Mouse (Mus musculus): ENCODE results near the gene Gprc5b. TPM values are rescaled to one million over a fixed set of nuclear protein-coding genes. Genes with fewer than 3 reads are reported as not detected.
A peak's percentile ranks its signal among the peaks of the same experiment; 100 is the strongest.

Gprc5b gene
- total and polyA plus RNA-seq, 3 experiments = 0.04 to 0.06 TPM; not detected in 1

DNA sequence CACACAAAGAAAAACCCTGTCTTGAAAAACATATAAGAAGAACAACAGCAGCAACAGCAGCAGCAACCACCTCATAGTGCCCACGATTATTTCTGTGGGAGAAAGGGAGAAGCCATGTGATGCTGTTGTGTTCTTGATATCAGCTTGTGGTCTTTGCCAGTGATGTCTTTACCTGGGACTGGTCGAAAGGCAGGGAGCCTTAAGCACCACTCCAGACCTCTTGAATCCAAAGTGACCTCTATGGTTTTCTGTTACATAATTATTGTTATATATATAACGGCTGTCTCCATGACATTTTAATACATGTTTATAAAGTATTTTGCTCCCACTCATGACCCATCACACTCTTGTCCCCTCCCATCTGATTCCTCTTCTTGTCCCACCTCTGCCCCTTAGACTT is 69.5 kb downstream of the Gprc5b start:
- Histone ChIP-seq H3K9me3 (replicated peaks; ENCODE audit: low read length) (no peaks in the 10 kb centered on the region), H3K79me2 (replicated peaks; ENCODE audit: control insufficient read depth, extremely low read depth, insufficient read depth, poor library complexity, severe bottlenecking) (no peaks in the 10 kb centered on the region), H3K4me2 (ENCODE audit: insufficient read depth, low read depth, poor library complexity, severe bottlenecking) (no peak overlapping the region), H3K4me1 (ENCODE audit: control insufficient read depth in 1 of 2, insufficient read depth in 2 of 2) (peaks cover 0 to 21% of the 10 kb centered on the region in 2 experiments; a peak in 2 of 4 replicates), H3K4me3 (replicated peaks in 1 of 3; ENCODE audit: low read depth in 2 of 3, low read length in 2 of 3, poor library complexity in 1 of 3) (no peak overlapping the region), H3K27me3 (replicated peaks) (no peaks in the 10 kb centered on the region), H3K27ac (ENCODE audit: insufficient read depth, low read depth) (no peak overlapping the region), H3K36me3 (replicated peaks in 1 of 2; ENCODE audit: control insufficient read depth in 1 of 2, insufficient read depth in 1 of 2, low read length in 1 of 2) (no peaks in the 10 kb centered on the region), H3K9ac (ENCODE audit: insufficient read depth, low read depth) (no peak overlapping the region)
- DNase-seq (ENCODE audit: extremely low read depth) = no peak
- in situ Hi-C loops (cut with MboI; ENCODE audit: low pct_ligation_motif_present, low pct_unique_long_range_greater_than_20kb, low sequenced_read_pairs) (no loop called here), dilution Hi-C loops (cut with MboI; ENCODE audit: extremely low pct_ligation_motif_present, extremely low pct_unique_long_range_greater_than_20kb, low sequenced_read_pairs) (no loop called here)
- no peak for TF ChIP-seq EP300 (IDR thresholded peaks at IDR 0.05; ENCODE audit: low read length)

DNA sequence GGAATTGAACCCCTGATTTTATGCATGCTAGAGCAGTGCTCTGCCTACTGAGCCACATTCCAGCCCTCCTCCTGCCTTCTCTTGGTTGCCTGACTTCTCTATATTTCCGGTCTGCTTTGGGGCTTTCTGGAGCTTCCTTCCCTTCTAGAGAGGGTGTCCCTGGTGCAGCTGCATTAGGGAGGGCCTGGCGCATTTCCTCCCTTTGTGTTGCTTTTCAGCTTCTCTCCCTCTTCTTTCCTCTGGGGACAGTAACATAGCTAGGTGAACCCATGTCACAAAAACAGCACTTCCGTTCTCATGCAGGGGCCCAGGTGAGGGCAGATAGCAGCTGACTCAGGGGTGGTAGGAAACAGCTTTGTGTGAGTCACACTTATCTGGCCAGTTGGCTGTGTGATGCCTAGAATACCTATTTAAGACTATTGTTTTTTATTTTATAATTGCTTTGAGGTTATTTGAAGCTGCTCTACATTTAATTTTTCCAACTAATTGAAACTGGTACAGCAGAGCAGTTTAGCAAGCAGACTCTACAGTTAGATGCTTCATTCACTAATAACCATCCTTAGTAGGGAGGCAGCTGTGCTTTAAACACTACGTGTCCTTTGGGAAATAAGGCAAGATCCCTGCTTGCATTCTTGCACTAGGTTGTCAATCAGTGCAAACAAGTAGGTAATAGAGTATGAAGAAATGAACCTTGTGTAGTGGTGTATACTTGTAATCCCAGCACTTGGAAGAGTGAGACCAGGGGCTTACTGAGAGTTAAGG is 72.4 kb downstream of the Gprc5b start:
- TF ChIP-seq SIN3A (IDR thresholded peaks at IDR 0.05; ENCODE audit: low read length) (no peak), ETS1 (conservative IDR thresholded peaks at IDR 0.05; ENCODE audit: low read depth, low read length) (peak; percentile 73)
- dilution Hi-C loops (cut with MboI; ENCODE audit: extremely low pct_ligation_motif_present, extremely low pct_unique_long_range_greater_than_20kb, low sequenced_read_pairs) = no loop called here
- Histone ChIP-seq H3K36me3 (replicated peaks in 1 of 2; ENCODE audit: control insufficient read depth in 1 of 2, insufficient read depth in 1 of 2, low read length in 1 of 2) (no peaks in the 10 kb centered on the region), H3K79me2 (replicated peaks; ENCODE audit: control insufficient read depth, extremely low read depth, insufficient read depth, poor library complexity, severe bottlenecking) (no peaks in the 10 kb centered on the region), H3K9ac (ENCODE audit: insufficient read depth, low read depth) (no peak overlapping the region), H3K27me3 (replicated peaks) (no peaks in the 10 kb centered on the region), H3K4me2 (ENCODE audit: insufficient read depth, low read depth, poor library complexity, severe bottlenecking) (no peak overlapping the region), H3K27ac (ENCODE audit: insufficient read depth, low read depth) (no peak overlapping the region), H3K4me3 (replicated peaks in 1 of 3; ENCODE audit: low read depth in 2 of 3, low read length in 2 of 3, poor library complexity in 1 of 3) (no peak overlapping the region), H3K4me1 (ENCODE audit: control insufficient read depth in 1 of 2, insufficient read depth in 2 of 2) (peaks cover 0 to 21% of the 10 kb centered on the region in 2 experiments; a peak in 2 of 4 replicates), H3K9me3 (replicated peaks; ENCODE audit: low read length) (no peaks in the 10 kb centered on the region)
- in situ Hi-C loops (cut with MboI; ENCODE audit: low pct_ligation_motif_present, low pct_unique_long_range_greater_than_20kb, low sequenced_read_pairs) = no loop called here
- peak; percentile 31 for DNase-seq (ENCODE audit: extremely low read depth)

Other genes with a start within 250 kb of the Gprc5b start
- gene Iqck, start 139.5 kb downstream of the Gprc5b start, total RNA-seq (2012; rRNA removed) = 0.63 and 0.68 TPM in 2 replicates
- 0.45 and 0.62 TPM in 2 replicates for gene Iqck, start 139.5 kb downstream of the Gprc5b start, total RNA-seq (2014; rRNA removed)
- gene Iqck, start 139.5 kb downstream of the Gprc5b start, polyA plus RNA-seq (2012; ENCODE audit: insufficient read length, low read depth) = 0.39 and 0.42 TPM in 2 replicates
- 28.1 and 41.6 TPM in 2 replicates for gene Knop1, start 139.0 kb downstream of the Gprc5b start, total RNA-seq (2012; rRNA removed)
- gene Knop1, start 139.0 kb downstream of the Gprc5b start, total RNA-seq (2014; rRNA removed) = 35.0 and 37.5 TPM in 2 replicates
- gene Knop1, start 139.0 kb downstream of the Gprc5b start, polyA plus RNA-seq (2012; ENCODE audit: insufficient read length, low read depth) = 60.8 and 60.9 TPM in 2 replicates
- not detected in 2 replicates for gene Gpr139, start 189.4 kb upstream of the Gprc5b start, total RNA-seq (2012; rRNA removed)
- not detected in 2 replicates for gene Gpr139, start 189.4 kb upstream of the Gprc5b start, total RNA-seq (2014; rRNA removed)
- not detected in 2 replicates for gene Gpr139, start 189.4 kb upstream of the Gprc5b start, polyA plus RNA-seq (2012; ENCODE audit: insufficient read length, low read depth)